Mouse (Mus musculus): ENCODE results near the gene Ydjc. TPM values are rescaled to one million over a fixed set of nuclear protein-coding genes. Genes with fewer than 3 reads are reported as not detected.

Gene Ydjc
- 9.9 TPM for polyA plus RNA-seq (2014; fragmentation: Illumina TruSeq; extraction: RNeasy Lipid Tissue Mini Kit (QIAGEN cat#74804); ENCODE audit: low read depth, low replicate concordance)

DNA sequence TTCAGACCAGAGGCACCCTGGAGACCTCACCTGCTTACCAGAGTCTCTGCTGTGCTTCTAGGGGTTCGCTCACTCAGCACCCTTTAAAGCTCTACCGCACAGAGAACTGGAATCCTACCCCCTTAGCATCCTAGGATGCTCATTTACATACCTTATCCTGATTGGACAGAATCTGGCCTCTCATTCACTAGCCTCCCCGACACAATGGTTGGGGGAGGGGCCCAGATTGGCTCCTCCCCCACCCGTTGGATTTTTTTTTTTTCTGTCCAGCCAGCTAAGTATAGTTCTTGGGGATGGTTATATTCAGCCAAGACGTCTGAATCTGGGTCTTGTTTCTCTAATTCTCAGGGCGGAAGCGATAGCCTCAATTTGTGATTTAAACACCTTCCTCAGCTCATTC is at the start of gene Ydjc:
Gene Ydjc (plus strand): TSS at position 283 of the 400 bp plus-strand sequence.

DNA sequence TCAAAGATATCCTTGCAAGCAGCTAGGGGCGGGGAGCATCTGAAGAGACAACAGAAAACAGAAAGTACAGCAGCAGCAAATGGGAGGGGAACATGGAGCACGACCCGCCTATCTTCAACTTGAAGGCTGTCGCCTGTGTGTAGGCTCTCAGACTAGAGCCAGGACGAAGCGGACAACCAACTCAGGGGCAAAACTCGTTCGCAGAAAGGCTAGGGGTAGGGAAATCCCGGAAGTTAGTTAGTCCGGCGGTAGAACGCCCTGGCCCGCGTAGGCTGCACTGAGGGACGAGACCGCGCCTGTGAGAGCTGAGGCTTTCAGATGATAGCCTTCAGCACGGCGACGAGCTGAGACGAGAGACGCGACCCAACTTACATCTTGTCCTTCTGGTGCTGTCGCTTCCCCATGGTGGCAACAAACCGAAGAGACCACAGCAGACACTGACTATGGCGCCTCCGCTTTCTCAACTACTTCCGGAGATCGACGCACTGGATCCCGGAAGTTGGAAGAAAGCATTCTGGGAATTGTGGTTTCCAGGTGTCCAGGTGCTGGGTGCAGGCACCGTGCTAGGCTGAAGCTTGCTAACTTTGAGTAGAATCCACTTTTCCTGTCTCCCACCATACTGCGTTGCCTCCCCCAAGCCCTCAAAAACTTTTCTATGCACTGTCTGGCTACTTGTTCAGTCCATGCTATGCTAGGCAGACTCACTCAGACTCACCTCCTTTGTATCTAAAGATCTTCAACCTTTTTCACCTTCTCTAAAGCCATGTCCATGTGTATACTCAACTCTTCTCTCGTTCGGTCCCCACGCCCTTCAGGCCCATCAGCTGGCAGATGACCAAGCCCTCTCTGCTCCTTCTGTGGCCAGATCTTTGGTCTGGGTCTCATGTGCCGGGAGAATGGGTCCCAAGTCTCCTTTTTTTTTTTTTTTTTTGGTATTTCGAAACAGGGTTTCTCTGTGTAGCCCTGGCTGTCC is 33.4 kb upstream of the Ydjc start, which contains the start of gene Ppil2:
Gene Ppil2 (minus strand): TSS at position 487 of the 973 bp plus-strand sequence.

GRCm38 (mm10) chr16:17124871-17125520 is 19.4 kb upstream of the Ydjc start, which contains the start of gene 2610318N02Rik:
Gene 2610318N02Rik, minus strand, starts transcription at chr16:17125167.

GRCm38 (mm10) chr16:17132089-17132905 is 12.1 kb upstream of the Ydjc start, which contains the start of gene Sdf2l1:
Gene Sdf2l1, minus strand, starts transcription at chr16:17132383.

DNA sequence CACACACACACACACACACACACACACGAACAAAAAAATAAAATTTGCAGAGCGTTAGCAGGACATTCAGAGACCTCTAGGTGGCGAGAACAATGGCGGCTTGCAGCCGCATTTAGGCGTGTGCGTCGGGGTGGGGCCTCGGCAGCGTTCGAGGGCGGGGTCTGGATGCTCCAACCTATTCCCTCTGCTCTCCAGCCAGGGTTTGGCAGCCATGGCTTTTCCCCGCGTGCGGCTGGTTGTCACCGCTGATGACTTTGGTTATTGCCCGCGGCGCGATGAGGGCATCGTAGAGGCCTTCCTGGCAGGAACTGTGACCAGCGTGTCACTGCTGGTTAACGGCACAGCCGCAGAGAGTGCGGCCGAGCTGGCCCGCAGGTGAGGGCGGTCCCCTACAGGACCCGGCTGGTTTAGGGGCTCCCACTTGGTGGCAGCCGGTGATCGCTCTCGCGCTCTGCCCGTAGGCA is 2.4 kb downstream of the Ydjc start, which contains the start of gene Ccdc116:
Gene Ccdc116 (minus strand): TSS at position 458 of the 464 bp plus-strand sequence.

GRCm38 (mm10) chr16:17202549-17202948 is 58.1 kb downstream of the Ydjc start, which contains the start of gene Ube2l3:
Gene Ube2l3, minus strand, starts transcription at chr16:17202649.

GRCm38 (mm10) chr16:17208389-17209361 is 64.3 kb downstream of the Ydjc start, which contains the start of gene Rimbp3:
Gene Rimbp3, plus strand, starts transcription at chr16:17208603.

Other genes with a start within 250 kb of the Ydjc start
- 4.1 TPM for gene Ppm1f, start 248.2 kb upstream of the Ydjc start, polyA plus RNA-seq (2014; fragmentation: Illumina TruSeq; extraction: RNeasy Lipid Tissue Mini Kit (QIAGEN cat#74804); ENCODE audit: low read depth, low replicate concordance)
- 99.5 TPM for gene Mapk1, start 161.2 kb upstream of the Ydjc start, polyA plus RNA-seq (2014; fragmentation: Illumina TruSeq; extraction: RNeasy Lipid Tissue Mini Kit (QIAGEN cat#74804); ENCODE audit: low read depth, low replicate concordance)
- gene Ypel1, start 74.9 kb upstream of the Ydjc start, polyA plus RNA-seq (2014; fragmentation: Illumina TruSeq; extraction: RNeasy Lipid Tissue Mini Kit (QIAGEN cat#74804); ENCODE audit: low read depth, low replicate concordance): 204 TPM
- gene Ppil2, start 33.4 kb upstream of the Ydjc start, polyA plus RNA-seq (2014; fragmentation: Illumina TruSeq; extraction: RNeasy Lipid Tissue Mini Kit (QIAGEN cat#74804); ENCODE audit: low read depth, low replicate concordance): 123 TPM
- gene 2610318N02Rik, start 19.5 kb upstream of the Ydjc start, polyA plus RNA-seq (2014; fragmentation: Illumina TruSeq; extraction: RNeasy Lipid Tissue Mini Kit (QIAGEN cat#74804); ENCODE audit: low read depth, low replicate concordance): 188 TPM
- 24.7 TPM for gene Sdf2l1, start 12.2 kb upstream of the Ydjc start, polyA plus RNA-seq (2014; fragmentation: Illumina TruSeq; extraction: RNeasy Lipid Tissue Mini Kit (QIAGEN cat#74804); ENCODE audit: low read depth, low replicate concordance)
- 59.5 TPM for gene Ccdc116, start 2.6 kb downstream of the Ydjc start, polyA plus RNA-seq (2014; fragmentation: Illumina TruSeq; extraction: RNeasy Lipid Tissue Mini Kit (QIAGEN cat#74804); ENCODE audit: low read depth, low replicate concordance)
- 193 TPM for gene Ube2l3, start 58.0 kb downstream of the Ydjc start, polyA plus RNA-seq (2014; fragmentation: Illumina TruSeq; extraction: RNeasy Lipid Tissue Mini Kit (QIAGEN cat#74804); ENCODE audit: low read depth, low replicate concordance)
- gene Rimbp3, start 64.0 kb downstream of the Ydjc start, polyA plus RNA-seq (2014; fragmentation: Illumina TruSeq; extraction: RNeasy Lipid Tissue Mini Kit (QIAGEN cat#74804); ENCODE audit: low read depth, low replicate concordance): 66.6 TPM
- 0.95 TPM for gene Hic2, start 89.0 kb downstream of the Ydjc start, polyA plus RNA-seq (2014; fragmentation: Illumina TruSeq; extraction: RNeasy Lipid Tissue Mini Kit (QIAGEN cat#74804); ENCODE audit: low read depth, low replicate concordance)
- 1.1 TPM for gene Tmem191c, start 131.5 kb downstream of the Ydjc start, polyA plus RNA-seq (2014; fragmentation: Illumina TruSeq; extraction: RNeasy Lipid Tissue Mini Kit (QIAGEN cat#74804); ENCODE audit: low read depth, low replicate concordance)
- gene Serpind1, start 186.8 kb downstream of the Ydjc start, polyA plus RNA-seq (2014; fragmentation: Illumina TruSeq; extraction: RNeasy Lipid Tissue Mini Kit (QIAGEN cat#74804); ENCODE audit: low read depth, low replicate concordance): 0.10 TPM